Mouse (Mus musculus) ovary, adult 18-20 months (tissue): ENCODE measurements at regions not wholly inside any gene's neighbourhood (a gene's known extent, or its start where the extent isn't known, plus 50 kb on each side); places are given as distances from the start of the nearest gene placed in this dataset.
A peak's percentile ranks its signal among the peaks of the same experiment; 100 is the strongest.

Source experiments
- DNase-seq: peaks from one replicate; pipeline ENCODE4 v3.0.0; 2022; ENCODE audit warnings: low spot score, mixed read lengths

- no peak for DNase-seq
Observed at GRCm38 (mm10) chr13:53707548-53707947, 234.7 kb upstream of the Msx2 start.

- no peak for DNase-seq
Observed at GRCm38 (mm10) chr13:53704104-53704503, 231.2 kb upstream of the Msx2 start.

GRCm38 (mm10) chr13:53700236-53700635 is 227.4 kb upstream of the Msx2 start:
- no peak for DNase-seq

DNA sequence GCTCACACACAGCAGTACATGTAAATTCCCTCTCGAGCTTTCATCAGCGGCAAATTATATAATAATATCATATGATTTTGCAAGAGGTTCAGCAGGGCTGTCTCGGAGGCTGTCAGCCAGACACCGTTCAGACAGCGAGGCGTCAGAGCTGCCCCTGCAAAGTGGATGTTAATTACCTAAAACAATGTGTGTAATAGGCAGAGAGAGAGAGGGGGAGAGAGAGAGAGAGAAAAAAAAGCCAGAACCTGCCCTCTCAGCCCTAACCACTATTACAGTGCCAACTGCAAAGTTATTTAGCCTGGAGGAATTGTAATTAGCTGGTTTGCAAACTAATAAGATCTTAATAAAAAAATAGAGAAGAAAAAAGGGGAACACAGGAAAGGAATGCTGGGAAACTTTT is 225.1 kb upstream of the Msx2 start:
- no peak for DNase-seq

GRCm38 (mm10) chr13:53695385-53695784 is 222.5 kb upstream of the Msx2 start:
- no peak for DNase-seq

- no peak for DNase-seq
Observed at GRCm38 (mm10) chr13:53688934-53689333, 216.1 kb upstream of the Msx2 start.

GRCm38 (mm10) chr13:53688489-53688888 is 215.6 kb upstream of the Msx2 start:
- peak; percentile 32 for DNase-seq

- no peak for DNase-seq
Observed at GRCm38 (mm10) chr13:53684498-53684897, 211.6 kb upstream of the Msx2 start.

GRCm38 (mm10) chr13:53677187-53677586 is 204.3 kb upstream of the Msx2 start:
- DNase-seq: no peak

DNA sequence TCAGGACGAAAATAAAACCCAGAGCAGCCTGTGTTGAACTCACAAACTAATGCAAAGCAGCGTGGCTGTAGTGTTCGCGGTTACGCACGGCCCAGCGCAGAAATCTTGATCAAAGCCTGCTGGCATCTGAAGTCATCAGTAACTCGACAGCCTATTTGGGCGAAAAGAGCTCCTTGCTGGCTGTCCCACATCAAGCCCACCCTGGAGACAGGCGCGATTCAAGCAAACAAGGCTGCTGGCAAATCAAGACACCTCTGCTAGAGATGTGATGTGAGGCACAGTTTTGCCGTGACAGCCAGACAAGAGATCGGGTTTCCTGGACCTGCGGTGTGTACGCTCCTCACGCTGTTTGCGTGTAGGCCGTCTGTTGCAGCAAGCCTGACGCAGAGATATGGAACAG is 197.5 kb upstream of the Msx2 start:
- DNase-seq: no peak

- DNase-seq: no peak
Observed at GRCm38 (mm10) chr13:53667518-53667917, 194.6 kb upstream of the Msx2 start.

- DNase-seq: no peak
Observed at GRCm38 (mm10) chr13:53665592-53665991, 192.7 kb upstream of the Msx2 start.

GRCm38 (mm10) chr13:53664631-53665230 is 191.9 kb upstream of the Msx2 start:
- DNase-seq: no peak

- no peak for DNase-seq
Observed at GRCm38 (mm10) chr13:53652826-53653225, 180.0 kb upstream of the Msx2 start.

DNA sequence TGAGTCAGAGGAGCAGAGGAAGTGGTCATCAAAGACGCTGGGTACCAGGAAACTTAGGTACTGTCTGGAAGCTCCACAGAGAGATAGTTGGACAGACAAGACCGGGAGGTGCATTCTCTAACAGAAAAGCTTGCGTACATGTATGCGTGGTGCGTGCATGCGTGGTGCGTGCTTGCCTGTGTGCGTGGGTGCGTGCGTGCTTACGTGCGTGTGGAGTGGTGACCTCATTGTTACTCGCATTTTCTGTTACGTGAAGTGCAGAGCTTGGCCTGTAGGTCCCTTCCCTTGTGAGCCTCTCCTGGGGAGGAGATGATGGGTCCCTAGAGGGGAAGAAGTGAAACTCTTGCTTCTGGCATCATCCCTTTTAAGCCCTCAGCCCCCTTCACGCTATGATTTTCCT is 175.5 kb upstream of the Msx2 start:
- no peak for DNase-seq

- DNase-seq: no peak
Observed at GRCm38 (mm10) chr13:53642557-53642956, 169.7 kb upstream of the Msx2 start.

- DNase-seq: no peak
Observed at GRCm38 (mm10) chr13:53639584-53639983, 166.7 kb upstream of the Msx2 start.

- DNase-seq: no peak
Observed at GRCm38 (mm10) chr13:53639115-53639514, 166.2 kb upstream of the Msx2 start.

DNA sequence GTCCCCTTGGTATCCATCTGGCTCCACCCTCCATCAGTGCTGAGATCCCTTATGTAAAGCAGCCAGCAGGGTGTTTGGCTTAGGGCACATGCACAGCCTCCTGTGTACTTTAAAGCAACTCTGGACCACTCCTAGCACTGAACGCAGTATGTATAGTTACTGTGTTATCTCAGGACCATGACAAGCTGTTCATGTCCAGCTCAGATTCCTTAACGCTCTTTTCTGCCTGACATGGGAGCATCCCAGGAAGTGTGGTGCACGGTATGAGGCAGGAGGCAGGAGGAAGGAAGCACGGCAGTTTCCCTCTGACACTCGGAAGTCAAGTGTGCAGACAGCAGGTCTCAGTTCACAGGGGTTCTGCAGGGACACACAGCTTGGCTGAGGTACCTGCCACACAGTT is 163.1 kb upstream of the Msx2 start:
- no peak for DNase-seq

GRCm38 (mm10) chr13:53634637-53635203 is 161.8 kb upstream of the Msx2 start:
- no peak for DNase-seq

- DNase-seq: no peak
Observed at GRCm38 (mm10) chr13:53598050-53598449, 125.2 kb upstream of the Msx2 start.

DNA sequence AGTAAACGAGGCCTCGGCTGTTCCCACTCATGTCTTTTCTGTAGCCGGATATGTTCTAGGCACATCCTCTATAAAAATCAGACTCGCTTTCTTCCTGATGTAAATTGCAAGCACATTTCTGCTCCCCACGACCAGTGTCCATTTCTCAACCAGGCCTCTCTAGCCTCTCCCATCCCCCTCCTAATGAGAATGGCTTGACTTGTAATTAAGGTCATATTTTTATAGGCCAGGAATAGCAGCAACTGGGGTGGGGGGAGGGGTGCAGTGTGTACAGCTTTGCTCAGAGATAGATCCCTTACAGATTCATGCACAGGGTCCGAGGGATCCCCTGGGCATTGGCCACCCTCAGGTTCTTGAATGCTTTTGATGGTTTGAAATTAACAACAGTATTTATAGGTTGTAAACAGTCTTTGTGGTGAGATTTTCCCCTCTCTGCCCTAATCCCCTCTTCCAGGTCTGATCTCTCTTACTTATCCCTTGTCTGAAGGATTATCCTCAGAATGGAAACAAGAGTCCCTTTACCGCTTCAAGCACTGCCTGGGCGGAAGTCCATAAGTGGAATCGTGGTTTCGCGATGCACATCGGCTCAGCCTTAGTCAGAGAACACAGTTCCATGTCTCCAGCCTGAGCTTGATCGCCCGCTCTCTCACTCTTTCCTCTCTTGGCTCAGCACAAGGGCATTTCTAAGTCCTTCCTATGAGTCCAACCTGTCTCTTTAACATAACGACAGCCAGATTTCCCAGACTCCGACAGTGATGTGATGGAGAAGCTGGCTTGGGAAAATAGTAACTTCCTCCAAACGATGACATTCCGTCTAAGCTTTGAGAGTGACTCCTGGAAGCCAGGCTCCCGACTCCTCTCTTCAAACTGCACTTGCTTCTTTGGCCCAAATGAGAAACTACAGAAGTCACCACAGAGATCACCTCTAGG is 124.3 kb upstream of the Msx2 start:
- no peak for DNase-seq

DNA sequence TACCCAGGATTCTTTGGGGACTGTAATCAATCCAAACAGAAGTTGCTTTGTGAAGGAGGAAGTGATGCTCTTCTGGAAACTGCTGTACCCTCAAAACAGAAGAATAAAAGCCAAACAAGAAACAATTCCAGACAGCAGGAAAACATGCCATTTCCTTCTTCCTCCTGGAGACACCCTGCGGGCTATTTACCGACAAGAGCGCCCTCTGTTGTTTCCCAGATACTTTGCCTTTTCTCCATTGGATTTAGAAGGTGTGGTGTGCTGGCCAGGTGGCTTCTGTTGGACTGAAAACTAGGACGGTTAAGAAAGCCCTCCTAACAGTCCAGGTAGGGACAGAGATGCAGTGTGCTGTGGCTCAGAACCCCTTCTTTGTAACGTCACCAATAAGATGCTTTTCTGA is 119.9 kb upstream of the Msx2 start:
- DNase-seq: no peak
